Mouse (Mus musculus) bone marrow, adult 2 months (tissue): ENCODE measurements at regions not wholly inside any gene's neighbourhood (a gene's known extent, or its start where the extent isn't known, plus 50 kb on each side); places are given as distances from the start of the nearest gene placed in this dataset.

Source experiments
- CTCF ChIP-seq: fragments of 200-500 bp; IDR thresholded peaks from 2 replicates; pipeline ENCODE4 v1.5.1; 2011; ENCODE audit warnings: low read length, control low read depth; ENCODE audit not compliant: control insufficient read depth, insufficient read depth
- POLR2A ChIP-seq: fragments of 200-500 bp; IDR thresholded peaks from 2 replicates; pipeline ENCODE4 v1.6.1; 2011; ENCODE audit warnings: low read depth, mild to moderate bottlenecking, control low read depth, low read length, borderline replicate concordance; ENCODE audit not compliant: control insufficient read depth

DNA sequence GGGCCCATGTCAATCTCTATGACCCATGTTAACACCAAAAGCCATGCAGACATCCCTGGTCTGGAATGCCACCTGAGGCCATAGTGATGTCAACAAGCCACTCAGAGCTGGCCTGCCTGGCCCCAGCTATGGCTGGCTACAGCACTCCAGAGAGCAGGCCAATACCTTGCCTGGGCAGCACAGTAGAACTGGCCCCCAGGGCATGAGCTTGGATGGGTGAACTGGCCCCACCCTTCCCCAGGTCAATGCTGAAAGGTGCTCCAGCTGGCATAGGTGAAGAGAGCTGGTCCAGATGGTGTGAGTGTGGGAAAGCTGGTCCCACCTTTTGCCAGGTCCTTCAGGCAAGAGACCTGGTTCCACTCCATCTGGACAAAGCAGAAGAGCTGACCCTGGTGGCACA lies 132.2 kb downstream of the Nfkbiz start:
- TF ChIP-seq CTCF (no peak), POLR2A (no peak)
